Comparison of ENCODE assay signal across 18 mouse cellular contexts in genomic region chr6:71088992-71089391, GRCm38 (mm10). TPM values are rescaled to one million over a fixed set of nuclear protein-coding genes. Genes with fewer than 3 reads are reported as not detected.
"Had no signal": no experiment of that assay in that cellular context is flagged by ENCODE, and none has a peak within 500 bp of the region (broad histone marks: within the 10 kb centered on the region; RNA-seq: fewer than 3 reads in every experiment).

No protein-coding gene starts in this region.

- H3K27ac ChIP-seq: limb, embryonic 12.5 days; liver, embryonic 15.5 days; macrophage; midbrain, embryonic 15.5 days; neural tube, embryonic 12.5 days had no signal

- H3K4me3 ChIP-seq: limb, embryonic 12.5 days; liver, embryonic 15.5 days; megakaryocyte, embryonic 14.5 days; midbrain, embryonic 15.5 days; neural tube, embryonic 12.5 days had no signal

- ATAC-seq: midbrain, embryonic 15.5 days had no signal

- H3K9ac ChIP-seq: limb, embryonic 12.5 days; liver, embryonic 15.5 days; midbrain, embryonic 15.5 days; neural tube, embryonic 12.5 days had no signal

- H3K4me1 ChIP-seq: limb, embryonic 12.5 days; liver, embryonic 15.5 days; midbrain, embryonic 15.5 days; neural tube, embryonic 12.5 days had no signal

- H3K9me3 ChIP-seq: liver, embryonic 15.5 days; midbrain, embryonic 15.5 days had no signal

- DNase-seq: kidney, adult 18-20 months; kidney, postnatal 10 days; layer of hippocampus, adult 9-11 months; layer of hippocampus, postnatal 36 days; lung, adult 2 months; lung, postnatal 10 days; right cerebral cortex, postnatal 4 days; spleen, adult 18-20 months; thymus, postnatal 36 days had no signal

- H3K27me3 ChIP-seq: limb, embryonic 12.5 days; liver, embryonic 15.5 days; megakaryocyte, embryonic 14.5 days; midbrain, embryonic 15.5 days; neural tube, embryonic 12.5 days had no signal

- H3K36me3 ChIP-seq: limb, embryonic 12.5 days; liver, embryonic 15.5 days; midbrain, embryonic 15.5 days; neural tube, embryonic 12.5 days had no signal

- H3K4me2 ChIP-seq: limb, embryonic 12.5 days; liver, embryonic 15.5 days; midbrain, embryonic 11.5 days; midbrain, embryonic 15.5 days; neural tube, embryonic 12.5 days had no signal

RNA-seq across cellular contexts. Expression of gene Thnsl2, which starts 55.2 kb away (rescaled TPM):
- total RNA-seq: monocyte, adult 5-6 weeks; neutrophil, adult 5-6 weeks had no signal
